Mouse (Mus musculus) cortical plate, adult 2 months (tissue): ENCODE measurements at regions not wholly inside any gene's neighbourhood (a gene's known extent, or its start where the extent isn't known, plus 50 kb on each side); places are given as distances from the start of the nearest gene placed in this dataset.

Source experiments
- CTCF ChIP-seq: fragments of 200-500 bp; IDR thresholded peaks from 2 replicates; pipeline ENCODE4 v1.5.1; 2011; ENCODE audit warnings: mild to moderate bottlenecking, control low read depth, low read length; ENCODE audit not compliant: insufficient read depth; ENCODE audit errors: extremely low read depth
- POLR2A ChIP-seq: fragments of 200-500 bp; IDR thresholded peaks from 2 replicates; pipeline ENCODE4 v1.6.1; 2011; ENCODE audit warnings: mild to moderate bottlenecking, low read length, control low read depth; ENCODE audit not compliant: insufficient read depth; ENCODE audit errors: extremely low read depth

- TF ChIP-seq CTCF (no peak), POLR2A (no peak)
Measured at GRCm38 (mm10) chr10:67742305-67742704, 170.2 kb downstream of the Zfp365 start.
